Mouse (Mus musculus) lung, embryonic 16.5 days (tissue): ENCODE measurements around the gene Praf2. TPM values are rescaled to one million over a fixed set of nuclear protein-coding genes. Genes with fewer than 3 reads are reported as not detected.

Experiments
- ATAC-seq: fragments of 200-750 bp; cut with Nextera tagmentation; 2 replicates; pipeline ENCODE4 v1.8.0; 2017; ENCODE audit warnings: low read depth, mild to moderate bottlenecking, moderate library complexity
- H3K27ac ChIP-seq: fragments of 300-500 bp; sonication (generic); 2 replicates; pipeline ENCODE4 v1.5.1; 2014; ENCODE audit warnings: mild to moderate bottlenecking, control low read depth, low read length
- H3K27me3 ChIP-seq: fragments of 300-500 bp; sonication (generic); 2 replicates; pipeline ENCODE4 v1.6.1; 2014; ENCODE audit warnings: low read depth, low read length, mixed read lengths; ENCODE audit not compliant: control insufficient read depth, insufficient read depth
- H3K36me3 ChIP-seq: fragments of 300-500 bp; sonication (generic); 2 replicates; pipeline ENCODE4 v1.6.1; 2014; ENCODE audit warnings: low read length; ENCODE audit not compliant: control insufficient read depth, insufficient read depth
- H3K4me1 ChIP-seq: fragments of 300-500 bp; sonication (generic); replicated peaks from 2 replicates; pipeline ENCODE4 v1.6.1; 2014; ENCODE audit warnings: low read length, mixed read lengths; ENCODE audit not compliant: control insufficient read depth, insufficient read depth
- H3K4me2 ChIP-seq: fragments of 300-500 bp; sonication (generic); 2 replicates; pipeline ENCODE4 v1.6.1; 2014; ENCODE audit warnings: low read depth, low read length, control low read depth
- H3K4me3 ChIP-seq: fragments of 300-500 bp; sonication (generic); 2 replicates; pipeline ENCODE4 v1.5.1; 2014; ENCODE audit warnings: mild to moderate bottlenecking, low read length, control low read depth
- H3K9ac ChIP-seq: fragments of 300-500 bp; sonication (generic); 2 replicates; pipeline ENCODE4 v1.6.1; 2014; ENCODE audit warnings: low read length, control low read depth
- H3K9me3 ChIP-seq: fragments of 300-500 bp; sonication (generic); 2 replicates; pipeline ENCODE4 v1.6.1; 2016; ENCODE audit warnings: low read length; ENCODE audit not compliant: control insufficient read depth
- WGBS: fragments of 180-500 bp; shearing (Covaris S2); extraction: QIAGEN DNeasy Blood & Tissue Kit; methylation state at CpG from one replicate; pipeline ENCODE4 v1.1.7; 2014; 5-methylcytosine and 5-hydroxymethylcytosine counted together
- polyA plus RNA-seq: library from polyadenylated mRNA; unstranded; fragments of >200 nt; fragmentation: Nextera tagmentation; extraction: Ambion mirVana; gene quantifications from 2 replicates; pipeline ENCODE4 v1.2.1, GENCODE M21; 2015

The Praf2 gene
- polyA plus RNA-seq, 1 experiment from 2014 or later, result 60.6 TPM

DNA sequence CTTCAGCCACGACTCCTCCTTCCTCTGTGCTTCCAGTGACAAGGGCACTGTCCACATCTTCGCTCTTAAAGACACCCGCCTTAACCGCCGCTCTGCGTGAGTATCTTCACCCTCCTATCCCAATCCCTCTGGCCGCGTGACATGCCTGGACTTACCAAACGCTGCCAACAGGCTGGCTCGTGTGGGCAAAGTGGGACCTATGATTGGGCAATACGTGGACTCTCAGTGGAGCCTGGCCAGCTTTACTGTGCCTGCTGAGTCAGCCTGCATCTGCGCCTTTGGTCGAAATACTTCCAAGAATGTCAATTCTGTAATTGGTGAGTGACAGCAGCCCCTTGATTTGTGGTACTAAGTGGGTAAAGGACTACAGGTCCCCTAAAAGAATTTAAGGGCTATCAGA lies 1.1 kb upstream of the Praf2 start:
- no peak overlapping the region for H3K4me3 ChIP-seq
- no peak overlapping the region for H3K4me2 ChIP-seq
- peaks cover 5% of the 10 kb centered on the region for H3K36me3 ChIP-seq
- H3K9me3 ChIP-seq, result no peaks in the 10 kb centered on the region
- no peak overlapping the region for H3K9ac ChIP-seq
- no peaks in the 10 kb centered on the region for H3K27me3 ChIP-seq
- no peak overlapping the region for H3K27ac ChIP-seq
- 83% methylated on average over 13 of the region's 13 CpGs for WGBS
- no peak for ATAC-seq
- H3K4me1 ChIP-seq, result 0 out of 2 replicates have a peak, but pooled peaks cover 3% of the 10 kb centered on the region

DNA sequence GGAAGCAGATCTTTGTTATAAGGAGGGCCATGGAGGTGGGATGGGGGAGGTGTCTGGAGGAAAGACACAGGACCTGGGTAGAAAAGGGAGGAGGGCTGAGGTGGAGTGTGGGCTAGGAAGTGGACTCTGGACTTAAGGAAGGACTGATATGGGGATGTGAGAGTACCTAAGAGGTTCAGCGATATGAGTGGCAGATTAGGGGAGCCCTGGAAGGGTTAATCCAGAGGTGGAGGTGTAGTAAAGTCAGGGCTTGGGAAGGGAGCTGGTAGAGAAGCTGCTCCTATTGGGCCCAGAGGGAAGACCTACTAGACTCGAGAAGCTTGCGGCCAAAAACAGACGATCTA lies 655 bp downstream of the Praf2 start:
- Histone ChIP-seq H3K27ac (no peak overlapping the region), H3K4me3 (peak overlapping the region; percentile 53), H3K4me2 (peak overlapping the region; percentile 57), H3K9me3 (no peaks in the 10 kb centered on the region), H3K4me1 (no peaks in the 10 kb centered on the region), H3K9ac (peak overlapping the region; percentile 64), H3K36me3 (peaks cover 5% of the 10 kb centered on the region), H3K27me3 (no peaks in the 10 kb centered on the region)
- WGBS, result 30% methylated on average over 4 of the region's 4 CpGs
- ATAC-seq, result no peak

DNA sequence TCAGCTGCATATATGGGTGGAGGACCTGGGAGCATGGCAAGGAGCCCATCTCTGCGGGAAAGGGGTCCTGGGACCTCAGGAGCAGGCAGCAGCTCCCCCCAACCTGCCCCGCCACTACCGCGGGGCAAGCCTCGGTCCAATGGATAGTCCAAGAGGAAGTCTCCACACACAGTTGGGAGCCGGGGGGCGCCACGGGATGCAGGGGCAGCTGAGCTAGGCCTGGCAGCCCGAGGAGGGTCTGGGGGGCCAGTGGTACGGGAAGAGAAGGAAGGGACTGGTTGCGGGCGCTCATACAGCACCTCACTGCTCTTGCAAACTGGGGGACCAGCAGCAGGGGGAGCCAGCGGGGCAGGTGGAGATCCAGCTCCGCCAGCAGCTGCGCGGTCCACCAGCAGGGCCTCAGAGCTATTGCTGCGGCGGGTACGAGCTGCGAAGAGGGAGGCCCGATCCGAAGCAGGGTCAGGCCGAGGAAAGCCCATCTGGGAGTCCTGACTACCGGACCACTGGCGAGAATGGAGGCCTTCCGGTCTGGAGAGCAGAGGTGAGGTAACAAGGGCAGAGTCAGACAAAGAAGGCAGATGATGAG lies 5.4 kb downstream of the Praf2 start:
- Histone ChIP-seq H3K4me1 (no peaks in the 10 kb centered on the region), H3K9me3 (no peaks in the 10 kb centered on the region), H3K36me3 (no peaks in the 10 kb centered on the region; the same call in 1 of the 2 replicates), H3K4me2 (no peak overlapping the region), H3K4me3 (no peak overlapping the region), H3K9ac (0 out of 2 replicates have a peak overlapping the region, but pooled peaks have one; percentile 23), H3K27me3 (no peaks in the 10 kb centered on the region), H3K27ac (no peak overlapping the region)
- peak; percentile 32; the same call in 1 of the 2 replicates for ATAC-seq
- WGBS, result 34% methylated on average over 22 of the region's 26 CpGs

GRCm38 (mm10) chrX:7739336-7740081 lies 11.3 kb downstream of the Praf2 start:
- WGBS, result 60% methylated on average over 14 of the region's 14 CpGs
- peak; percentile 67; the same call in 1 of the 2 replicates for ATAC-seq
- Histone ChIP-seq H3K4me2 (peak overlapping the region; percentile 46), H3K9me3 (no peaks in the 10 kb centered on the region), H3K4me3 (peak overlapping the region; percentile 41), H3K27me3 (no peaks in the 10 kb centered on the region), H3K9ac (0 out of 2 replicates have a peak overlapping the region, but pooled peaks have one; percentile 1), H3K36me3 (no peaks in the 10 kb centered on the region; the same call in 1 of the 2 replicates), H3K27ac (peak overlapping the region; percentile 80), H3K4me1 (no peaks in the 10 kb centered on the region)

- no peaks in the 10 kb centered on the region for H3K4me1 ChIP-seq
- WGBS, result 37% methylated on average over 10 of the region's 10 CpGs
- peak; percentile 83 for ATAC-seq
These were observed 12.0 kb downstream of the Praf2 start for GRCm38 (mm10) chrX:7740082-7740819.

GRCm38 (mm10) chrX:7741103-7741502 lies 12.9 kb downstream of the Praf2 start:
- peak overlapping the region; percentile 79 for H3K27ac ChIP-seq
- 46% methylated on average over 5 of the region's 5 CpGs for WGBS

More at GRCm38 (mm10) chrX:7740082-7740819, 12.0 kb downstream of the Praf2 start:
- Histone ChIP-seq H3K4me2 (peak overlapping the region; percentile 46), H3K9ac (no peak overlapping the region), H3K4me3 (peak overlapping the region; percentile 41), H3K27ac (peak overlapping the region; percentile 80), H3K9me3 (no peaks in the 10 kb centered on the region), H3K36me3 (no peaks in the 10 kb centered on the region; the same call in 1 of the 2 replicates), H3K27me3 (no peaks in the 10 kb centered on the region)

DNA sequence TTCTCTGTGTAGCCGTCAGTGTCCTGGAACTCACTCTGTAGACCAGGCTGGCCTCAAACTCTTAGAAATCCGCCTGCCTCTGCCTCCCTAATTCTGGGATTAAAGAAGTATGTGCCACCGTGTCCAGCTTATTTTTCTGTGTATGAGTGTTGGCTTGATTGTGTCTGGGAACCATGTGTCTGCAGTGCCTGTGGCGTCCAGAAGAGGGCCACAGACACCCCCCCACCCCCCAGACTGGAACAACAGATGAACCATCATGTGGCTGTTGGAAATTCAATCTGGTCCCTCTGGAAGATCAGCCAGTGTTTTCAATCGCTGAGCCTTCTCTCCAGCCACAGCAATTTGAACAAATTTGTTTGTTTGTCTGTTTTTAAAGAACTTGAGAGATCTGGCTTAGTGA lies 15.2 kb downstream of the Praf2 start:
- H3K36me3 ChIP-seq, result no peaks in the 10 kb centered on the region
- H3K4me1 ChIP-seq, result no peaks in the 10 kb centered on the region
- no peak overlapping the region for H3K4me2 ChIP-seq
- WGBS, result 50% methylated on average over 5 of the region's 5 CpGs
- no peak overlapping the region for H3K4me3 ChIP-seq
- no peaks in the 10 kb centered on the region for H3K9me3 ChIP-seq
- no peaks in the 10 kb centered on the region for H3K27me3 ChIP-seq
- H3K9ac ChIP-seq, result no peak overlapping the region
- no peak for ATAC-seq
- H3K27ac ChIP-seq, result no peak overlapping the region

More at GRCm38 (mm10) chrX:7741103-7741502, 12.9 kb downstream of the Praf2 start:
- ATAC-seq, result peak; percentile 64
- no peaks in the 10 kb centered on the region for H3K9me3 ChIP-seq
- no peaks in the 10 kb centered on the region for H3K27me3 ChIP-seq
- no peaks in the 10 kb centered on the region for H3K4me1 ChIP-seq
- H3K36me3 ChIP-seq, result no peaks in the 10 kb centered on the region; the same call in 1 of the 2 replicates
- H3K9ac ChIP-seq, result peak overlapping the region; percentile 35; the same call in 1 of the 2 replicates
- H3K4me2 ChIP-seq, result peak overlapping the region; percentile 30; the same call in 1 of the 2 replicates
- H3K4me3 ChIP-seq, result peak overlapping the region; percentile 41

DNA sequence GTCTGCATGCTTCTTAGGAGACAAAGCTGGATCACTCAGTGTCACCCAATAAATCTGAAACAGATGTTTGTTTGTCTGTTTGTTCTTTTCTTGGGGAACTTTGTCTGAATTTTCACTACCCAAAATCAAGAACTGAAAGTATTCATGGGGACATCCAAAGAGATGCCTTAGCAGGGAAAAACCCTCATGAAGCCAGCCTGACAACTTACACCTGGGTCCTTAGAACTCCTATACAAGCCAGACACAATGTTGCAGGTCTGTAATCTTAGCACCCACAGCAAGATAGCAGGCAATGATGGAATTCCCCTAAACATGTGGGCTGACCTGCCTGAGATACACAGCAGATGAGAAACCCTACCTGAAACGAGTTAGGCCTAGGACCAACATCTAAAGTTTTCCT lies 16.7 kb downstream of the Praf2 start:
- H3K27me3 ChIP-seq, result no peaks in the 10 kb centered on the region
- no peak overlapping the region for H3K4me2 ChIP-seq
- H3K36me3 ChIP-seq, result no peaks in the 10 kb centered on the region
- WGBS, result 30% methylated on average over 1 of the region's 1 CpGs
- no peaks in the 10 kb centered on the region for H3K9me3 ChIP-seq
- H3K4me3 ChIP-seq, result no peak overlapping the region
- H3K27ac ChIP-seq, result no peak overlapping the region
- H3K4me1 ChIP-seq, result 0 out of 2 replicates have a peak, but pooled peaks cover under 1% of the 10 kb centered on the region
- H3K9ac ChIP-seq, result no peak overlapping the region
- no peak for ATAC-seq

DNA sequence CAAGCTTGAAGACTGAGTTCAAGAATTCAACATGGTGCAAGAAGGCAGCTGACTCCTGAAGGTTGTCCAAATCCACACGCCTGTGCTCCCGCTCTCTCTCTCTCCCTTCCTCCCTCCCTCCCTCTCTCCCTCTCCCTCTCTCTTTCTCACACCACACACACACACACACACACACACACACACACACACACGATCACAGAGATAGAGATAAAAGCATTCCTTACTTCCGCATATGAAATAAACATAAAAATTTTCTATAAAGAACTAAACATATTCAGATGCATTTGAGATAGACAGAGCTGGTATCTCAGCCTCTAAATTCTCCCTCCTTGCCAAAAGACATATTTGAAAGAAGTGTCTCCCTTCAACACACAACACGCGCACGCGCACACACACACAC lies 17.2 kb downstream of the Praf2 start:
- Histone ChIP-seq H3K9ac (no peak overlapping the region), H3K36me3 (no peaks in the 10 kb centered on the region), H3K27ac (no peak overlapping the region), H3K27me3 (no peaks in the 10 kb centered on the region), H3K4me3 (no peak overlapping the region), H3K4me1 (0 out of 2 replicates have a peak, but pooled peaks cover 2% of the 10 kb centered on the region), H3K9me3 (no peaks in the 10 kb centered on the region), H3K4me2 (no peak overlapping the region)
- ATAC-seq, result no peak
- 80% methylated on average over 8 of the region's 8 CpGs for WGBS
